Mouse (Mus musculus) left cerebral cortex, postnatal 36 days (tissue): ENCODE data around the gene Rpa3. TPM values are rescaled to one million over a fixed set of nuclear protein-coding genes. Genes with fewer than 3 reads are reported as not detected.

Source experiments
- DNase-seq, 2 experiments: peaks; one replicate each; pipeline ENCODE4 v3.0.0; 2021 to 2022; ENCODE audit warnings: low spot score in 2 of 2, mixed read lengths in 1 of 2
- intact Hi-C: fragments of 180-260 bp; cut with DNase I; formaldehyde crosslinking; loops from one replicate; pipeline ENCODE4 v1.15.1; 2025
- total RNA-seq, 2 experiments: library from RNA; stranded (reverse); gene quantifications; 2 replicates each; pipeline ENCODE4 v1.2.3; 2021

Gene Rpa3
- total RNA-seq, 2 experiments from 2014 or later: 15.5 to 18.5 TPM

DNA sequence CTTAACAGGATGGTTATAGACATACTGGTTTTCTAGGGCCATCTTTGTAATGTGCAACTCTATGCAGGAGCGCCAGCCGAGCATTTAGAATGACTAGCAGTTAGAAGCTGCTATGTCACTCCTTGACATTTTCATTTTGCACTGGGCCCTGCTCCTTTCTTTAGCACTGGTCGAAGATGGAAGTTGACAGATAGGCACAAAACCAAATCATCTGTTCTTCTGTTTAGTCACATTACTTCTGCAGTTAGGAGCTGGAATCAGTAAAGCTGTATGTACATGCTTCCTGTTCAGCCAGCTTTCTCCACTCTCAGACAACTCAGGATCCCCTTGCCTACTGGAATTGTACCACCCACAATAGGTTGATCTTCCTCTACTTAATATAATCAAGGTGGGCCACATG, 48.3 kb downstream of the Rpa3 start:
- intact Hi-C loops: no loop called here
- no peak for DNase-seq

- no peak for DNase-seq
- intact Hi-C loops: loop anchor here (5.0 kb wide), 1 partner anchor 47 kb away; the partner anchor contains the start of genes Gm45062, Rpa3 and Umad1
Observed at GRCm38 (mm10) chr6:8209866-8210186, 49.1 kb downstream of the Rpa3 start.

DNA sequence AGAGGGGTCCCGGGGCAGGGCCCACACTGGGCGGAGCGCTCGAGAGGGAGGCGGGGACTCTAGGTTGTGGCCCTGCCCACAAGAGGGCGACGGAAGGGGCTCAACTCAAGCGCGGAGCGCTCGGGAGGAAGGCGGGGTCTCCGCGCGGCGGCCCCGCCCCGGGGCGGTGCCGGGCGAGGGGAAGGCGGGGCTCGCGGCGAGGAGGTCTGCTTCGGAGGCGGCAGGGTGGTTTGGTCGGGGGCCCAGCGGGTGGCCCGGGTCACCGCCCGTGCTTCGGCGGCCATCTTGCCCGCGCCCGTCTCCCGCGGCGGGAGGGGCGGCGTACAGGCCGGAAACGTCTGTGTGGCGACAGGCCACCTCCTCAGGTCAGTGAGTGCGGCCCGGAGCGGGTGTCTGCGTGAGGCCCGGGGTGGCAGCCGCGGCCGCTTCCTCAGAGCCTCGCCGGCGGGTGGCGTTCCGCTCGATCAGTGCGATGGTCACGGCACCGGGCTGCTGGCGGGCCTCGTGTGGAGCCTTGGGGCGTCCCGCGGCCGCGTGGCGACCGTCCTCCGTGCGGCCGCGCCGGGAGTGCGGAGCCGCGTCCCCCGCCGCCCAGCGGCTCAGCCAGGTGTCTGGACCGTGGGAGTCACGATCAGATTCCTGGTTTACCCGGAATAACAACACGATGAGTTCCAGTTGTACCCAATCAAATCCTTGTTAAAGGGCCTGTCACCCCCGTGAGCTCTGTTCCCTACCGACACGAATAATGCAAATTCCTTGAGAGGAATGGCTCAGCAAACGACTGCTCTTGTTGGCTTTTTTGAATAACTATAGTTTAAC, 49.7 kb downstream of the Rpa3 start, which contains the start of gene Mios:
Gene Mios, plus strand, starts transcription at position 176 of the 819 bp plus-strand sequence.
- intact Hi-C loops: loop anchor here (5.0 kb wide), 1 partner anchor 48 kb away; the partner anchor contains the start of genes Gm45062, Rpa3 and Umad1

More for the DNA sequence above, 49.7 kb downstream of the Rpa3 start, which contains the start of gene Mios:
- peak; percentile 81 to 85 for DNase-seq

Other genes starting within 250 kb of the Rpa3 start
- gene Col28a1, start 66.6 kb downstream of the Rpa3 start, total RNA-seq: under 1 TPM; 0.66 to 0.72 TPM
- 10 to 100 TPM; 23.4 to 23.8 TPM for gene Mios, start 50.0 kb downstream of the Rpa3 start, total RNA-seq
- 10 to 100 TPM; 42.7 to 43.6 TPM for gene Umad1, start 115 bp upstream of the Rpa3 start, total RNA-seq
- gene Gm45062, start 277 bp upstream of the Rpa3 start, total RNA-seq: 10 to 100 TPM in 1 of 2 experiments, 1 to 10 TPM in 1; 4.9 to 10.7 TPM